Mouse (Mus musculus) small intestine, adult 2 months (tissue): ENCODE results near the gene Cltb.

ENCODE experiments used
- CTCF ChIP-seq: fragments of 200-500 bp; IDR thresholded peaks from 2 replicates; pipeline ENCODE4 v1.5.1; 2012; ENCODE audit warnings: low read depth, mild to moderate bottlenecking, control low read depth, inconsistent platforms, low read length, moderate library complexity, mixed read lengths; ENCODE audit not compliant: insufficient replicate concordance, insufficient read length; ENCODE audit errors: extremely low read depth
- POLR2A ChIP-seq: fragments of 200-500 bp; IDR thresholded peaks from 2 replicates; pipeline ENCODE4 v1.6.1; 2012; ENCODE audit warnings: low read depth, mild to moderate bottlenecking, control low read depth, inconsistent platforms, low read length, moderate library complexity

GRCm38 (mm10) chr13:54582126-54582525, 29.0 kb downstream of the Cltb start:
- no peak for TF ChIP-seq POLR2A
- TF ChIP-seq CTCF = no peak
